Mouse (Mus musculus): Measurements from ENCODE around the gene Tatdn3.

The Tatdn3 gene

DNA sequence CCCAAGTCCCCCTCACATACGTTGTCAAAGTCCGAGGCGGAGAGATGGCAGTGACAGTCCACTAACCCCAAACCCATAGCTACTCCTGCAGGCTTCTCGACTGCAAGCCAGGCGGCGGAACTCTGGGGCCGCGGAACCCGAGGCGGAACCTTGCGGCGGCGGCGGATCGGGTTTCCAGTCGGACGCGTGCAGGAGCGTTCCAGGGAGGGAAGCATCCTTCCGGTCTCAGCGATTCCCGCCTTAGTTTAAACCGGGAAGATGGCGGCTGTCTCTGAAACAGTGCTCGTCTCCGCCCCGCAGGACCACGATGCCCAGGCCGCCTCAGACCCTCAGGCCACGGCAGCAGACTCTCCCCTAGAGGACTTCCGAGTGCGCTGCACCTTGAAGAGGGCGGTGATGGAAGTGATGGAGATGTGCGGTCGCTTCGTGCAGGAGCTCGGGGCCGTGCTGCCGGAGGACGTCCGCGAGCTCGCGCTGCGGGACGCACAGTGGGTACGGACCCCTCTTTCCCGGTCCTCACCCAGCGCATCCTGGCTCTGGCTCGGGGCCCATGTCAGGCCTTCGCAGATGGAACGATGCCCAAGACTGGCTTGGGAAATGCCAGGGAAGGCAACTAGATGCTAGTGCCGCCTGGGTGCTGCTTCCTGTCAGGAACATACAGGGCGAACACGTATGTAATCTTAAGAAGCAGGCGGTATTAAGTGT lies at the start of gene Tatdn3, which contains the start of gene Nsl1:
Gene Tatdn3, minus strand, starts transcription at position 152 of the 705 bp plus-strand sequence.
Gene Nsl1, plus strand, starts transcription at position 232 of the 705 bp plus-strand sequence.
- DNase-seq (ENCODE audit: low read depth, low spot score), result peak; percentile 72

DNA sequence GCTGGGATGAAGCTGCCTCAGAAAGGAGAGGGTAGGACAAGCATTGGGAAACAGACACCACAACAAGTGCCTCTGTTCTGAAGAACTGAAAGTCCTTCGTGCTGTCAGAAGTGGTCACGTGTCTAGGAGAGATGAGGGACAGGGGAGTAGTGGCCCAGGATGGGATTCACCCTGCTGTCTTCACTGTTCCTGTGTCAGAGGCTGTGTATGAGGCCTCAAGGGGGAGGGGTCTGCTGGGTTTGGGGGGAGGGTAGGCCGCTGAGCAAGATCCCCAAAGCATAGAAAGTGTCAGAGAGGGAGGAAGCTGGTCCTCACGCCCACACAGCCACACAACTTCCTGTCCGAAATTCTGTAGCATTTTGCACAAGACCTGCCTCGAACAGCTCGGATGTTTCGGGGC lies 48.4 kb upstream of the Tatdn3 start:
- peak; percentile 33 for DNase-seq (ENCODE audit: low read depth, low spot score)

DNA sequence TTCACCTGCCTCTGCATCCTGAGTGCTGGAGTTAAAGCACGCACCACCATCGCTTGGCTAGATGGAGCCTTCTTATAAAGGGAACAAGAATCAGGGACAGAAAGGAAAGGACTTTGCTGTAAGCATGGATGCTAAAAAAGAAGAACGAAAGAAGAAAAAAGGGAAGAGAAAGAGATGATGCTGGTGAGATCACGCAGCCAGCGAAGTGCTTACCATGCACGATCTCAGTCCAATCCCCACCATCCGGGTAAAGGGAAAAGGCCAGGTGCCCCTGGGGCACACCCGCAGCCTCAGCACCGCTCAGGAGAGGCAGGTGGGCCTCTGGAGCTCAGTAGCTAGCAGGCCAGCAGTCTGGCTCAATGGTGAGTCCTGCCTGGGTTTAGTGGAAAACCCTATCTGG lies 47.2 kb upstream of the Tatdn3 start:
- DNase-seq (ENCODE audit: low read depth, low spot score), result no peak

DNA sequence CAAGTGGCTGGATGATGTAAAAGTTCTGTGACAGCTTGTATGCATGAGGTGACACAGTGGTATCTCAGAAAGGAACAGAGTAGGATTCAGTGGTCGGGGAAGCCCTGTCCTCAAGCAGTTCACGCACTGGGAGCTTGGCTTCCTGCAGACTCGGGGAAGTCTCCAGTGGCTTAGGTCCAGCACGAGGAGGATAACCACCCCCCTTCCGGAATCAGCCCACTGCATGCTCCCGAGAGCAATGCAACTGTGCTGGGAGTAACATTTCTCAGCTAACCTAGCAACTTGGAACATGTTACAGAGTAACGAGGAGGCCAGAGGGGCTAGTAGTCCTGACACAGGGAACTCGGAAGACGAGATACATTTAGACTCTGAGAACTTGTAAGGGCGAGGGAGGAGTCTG lies 44.6 kb upstream of the Tatdn3 start:
- no peak for DNase-seq (ENCODE audit: low read depth, low spot score)

DNA sequence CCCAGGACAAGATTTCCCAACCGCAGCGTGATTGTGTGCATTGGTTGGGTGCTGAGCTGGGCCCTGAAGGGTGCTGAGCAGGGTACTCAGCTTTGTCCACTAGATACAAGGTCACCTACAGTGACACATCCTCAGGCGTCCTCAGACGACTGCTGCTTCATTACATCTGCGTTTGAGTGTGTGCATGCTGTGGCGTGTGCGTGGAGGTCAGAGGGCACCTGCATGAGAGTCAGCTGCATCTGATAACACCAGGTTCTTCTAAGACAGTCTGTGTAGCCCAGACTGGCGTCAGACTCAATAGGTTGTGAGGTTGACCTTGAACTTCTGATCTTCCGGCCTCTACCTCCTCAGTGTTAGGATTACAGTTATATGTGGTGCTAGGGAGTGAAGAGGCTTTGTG lies 42.5 kb upstream of the Tatdn3 start:
- DNase-seq (ENCODE audit: low read depth, low spot score), result no peak

DNA sequence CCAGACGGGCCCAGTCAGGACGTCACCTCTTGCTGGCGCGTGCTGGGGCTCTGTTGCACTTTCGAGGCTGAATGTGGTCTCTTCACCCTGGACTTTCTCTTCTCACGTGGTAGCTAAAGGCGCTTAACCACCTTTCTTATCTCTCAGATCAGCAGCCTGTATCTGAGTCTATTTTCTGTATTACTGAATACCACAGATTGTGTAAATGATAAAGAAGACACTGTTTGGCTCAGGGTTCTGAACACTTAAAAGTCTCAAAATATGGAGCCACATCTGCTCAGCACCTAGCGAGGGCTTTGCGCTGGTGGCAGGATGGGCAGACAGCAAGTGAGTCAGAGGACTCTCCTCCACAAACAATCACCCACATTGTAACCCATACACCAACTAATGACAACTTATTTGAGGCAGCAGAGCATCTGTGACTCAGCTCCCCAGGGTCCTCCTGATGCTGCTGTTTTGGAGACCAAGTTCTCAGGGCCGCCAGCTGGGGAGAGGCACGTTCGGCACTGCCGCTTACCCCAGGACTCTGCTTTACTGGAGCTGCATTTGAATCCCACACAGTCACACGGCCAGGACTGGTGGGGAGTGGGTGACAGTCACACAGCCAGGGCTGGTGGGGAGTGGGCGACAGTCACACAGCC lies 40.1 kb upstream of the Tatdn3 start:
- DNase-seq (ENCODE audit: low read depth, low spot score), result no peak

DNA sequence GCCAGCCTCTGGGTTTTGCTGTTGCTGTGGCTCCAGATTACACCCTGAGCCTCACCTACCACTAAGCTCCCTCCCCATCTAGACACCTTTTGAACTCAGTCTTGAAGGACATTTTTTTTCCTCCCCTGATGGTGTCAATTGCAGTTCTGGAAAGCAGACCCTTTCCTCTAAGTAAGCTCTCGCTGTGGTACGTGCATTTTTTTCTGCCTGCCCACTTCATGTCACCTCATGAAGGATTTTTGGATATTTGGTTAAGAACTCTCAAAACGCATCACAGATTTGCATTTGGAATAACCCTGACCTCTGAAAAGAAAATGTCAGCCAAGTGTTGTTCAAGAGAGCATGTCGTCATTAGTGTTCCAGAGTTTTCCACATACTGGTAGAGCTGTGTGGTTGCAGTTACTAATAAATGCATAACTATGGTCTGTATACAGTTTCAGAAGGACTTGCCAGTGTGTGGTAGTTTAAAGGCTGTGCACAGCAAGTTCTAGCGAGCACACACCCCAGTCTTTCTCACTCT lies 37.1 kb upstream of the Tatdn3 start:
- no peak for DNase-seq (ENCODE audit: low read depth, low spot score)

DNA sequence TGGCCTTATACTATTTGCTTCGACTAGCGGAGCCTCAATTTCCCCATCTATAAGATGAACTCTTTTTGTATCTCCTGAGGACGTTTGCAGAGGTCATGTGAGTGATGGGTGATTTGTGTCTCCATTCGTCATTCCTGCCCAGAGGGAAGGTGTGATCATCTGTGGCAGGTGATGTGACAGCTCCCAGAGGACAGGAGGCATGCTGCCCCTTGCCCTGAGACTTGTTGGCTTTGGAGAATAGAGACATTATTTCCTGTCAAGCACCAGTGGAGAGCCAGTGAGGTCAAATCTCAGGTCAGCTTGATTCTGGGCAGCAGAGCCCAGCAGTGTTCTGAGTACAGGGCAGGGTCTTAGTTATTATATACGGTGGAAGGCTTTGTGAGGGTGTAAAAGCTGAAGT lies 36.4 kb upstream of the Tatdn3 start:
- no peak for DNase-seq (ENCODE audit: low read depth, low spot score)

DNA sequence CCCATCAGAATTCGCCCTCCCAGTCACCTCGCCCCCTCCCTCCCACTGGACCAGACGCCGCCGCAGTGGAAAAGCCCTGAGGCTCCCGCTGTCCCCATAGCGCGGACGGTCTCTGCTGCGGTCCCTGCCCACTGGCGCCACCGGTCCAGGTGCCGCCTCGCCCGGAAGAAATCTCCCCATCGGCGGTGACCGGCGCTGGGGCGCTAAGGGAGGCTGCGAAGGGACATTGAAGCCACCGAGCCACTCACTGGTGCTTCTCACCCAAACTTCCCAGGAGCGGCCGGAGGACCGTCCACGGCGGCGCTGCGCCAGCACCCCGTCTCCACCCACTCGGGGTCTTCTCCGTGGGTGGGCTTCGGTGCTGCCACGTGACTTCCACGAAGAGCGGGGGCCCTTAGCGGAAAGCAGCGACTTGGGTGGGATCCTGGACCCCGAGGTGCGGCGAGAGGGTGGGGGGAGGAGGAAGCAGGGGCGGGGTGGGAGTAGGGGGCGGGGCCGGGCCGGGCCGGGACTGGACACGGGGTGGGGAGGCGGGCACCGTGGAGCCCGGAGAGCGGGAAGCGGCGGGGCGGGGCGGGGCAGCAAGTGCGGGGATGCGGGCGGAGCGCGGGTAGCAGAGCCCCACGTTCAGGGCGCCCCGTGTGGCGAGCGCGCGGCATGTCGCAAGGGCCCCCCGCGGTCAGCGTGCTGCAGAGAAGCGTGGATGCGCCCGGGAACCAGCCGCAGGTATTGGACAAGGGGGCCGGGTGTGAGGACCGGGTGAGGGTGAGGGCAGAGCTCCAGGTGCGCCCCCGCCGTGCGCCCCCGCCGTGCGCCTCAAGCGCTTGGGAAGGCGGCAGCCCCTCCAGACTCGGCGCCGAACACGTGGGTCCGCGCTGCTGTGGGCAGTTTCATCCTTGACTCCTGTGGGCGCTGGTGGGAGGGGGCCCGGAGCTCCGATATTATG lies 35.3 kb upstream of the Tatdn3 start, which contains the start of gene Batf3:
Gene Batf3, plus strand, starts transcription at position 46 of the 946 bp plus-strand sequence.
- no peak for DNase-seq (ENCODE audit: low read depth, low spot score)

DNA sequence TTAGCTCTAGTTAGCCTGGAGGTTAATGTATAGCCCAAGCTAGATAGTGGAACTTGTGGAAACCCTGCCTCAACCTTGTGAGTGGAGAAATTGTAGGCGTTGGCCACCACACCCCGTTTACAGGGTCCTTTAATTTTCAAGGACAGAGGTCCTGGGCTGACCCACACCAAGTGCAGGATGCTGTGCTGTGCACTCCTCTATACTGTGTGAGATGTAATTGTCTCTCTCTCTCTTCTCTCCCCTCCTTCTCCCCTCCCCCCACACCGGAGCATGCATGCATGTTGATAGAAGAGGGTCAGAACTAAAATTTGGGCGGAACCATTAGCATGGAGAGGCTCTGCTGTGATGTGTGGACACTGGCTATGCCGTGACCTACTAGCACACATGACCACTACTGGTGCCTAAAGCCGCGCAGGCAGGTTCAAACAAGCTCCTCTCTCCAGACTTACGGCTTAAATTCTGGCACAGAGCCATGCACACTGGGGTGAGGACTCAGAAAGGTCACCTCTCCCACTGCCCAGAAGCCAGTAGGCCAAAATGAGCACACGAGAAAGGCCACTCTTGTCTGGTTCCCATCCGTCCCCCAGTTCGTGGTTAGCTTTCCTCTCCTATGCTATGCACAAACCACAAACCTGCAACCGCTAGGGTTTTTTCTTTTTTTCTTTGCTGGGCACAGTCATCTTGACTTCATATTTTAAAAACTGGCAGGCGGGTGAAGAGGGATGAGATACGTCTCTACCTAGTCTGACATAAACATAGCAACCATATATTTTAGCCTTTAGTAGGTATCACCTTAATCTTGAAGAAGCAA lies 34.3 kb upstream of the Tatdn3 start:
- no peak for DNase-seq (ENCODE audit: low read depth, low spot score)

DNA sequence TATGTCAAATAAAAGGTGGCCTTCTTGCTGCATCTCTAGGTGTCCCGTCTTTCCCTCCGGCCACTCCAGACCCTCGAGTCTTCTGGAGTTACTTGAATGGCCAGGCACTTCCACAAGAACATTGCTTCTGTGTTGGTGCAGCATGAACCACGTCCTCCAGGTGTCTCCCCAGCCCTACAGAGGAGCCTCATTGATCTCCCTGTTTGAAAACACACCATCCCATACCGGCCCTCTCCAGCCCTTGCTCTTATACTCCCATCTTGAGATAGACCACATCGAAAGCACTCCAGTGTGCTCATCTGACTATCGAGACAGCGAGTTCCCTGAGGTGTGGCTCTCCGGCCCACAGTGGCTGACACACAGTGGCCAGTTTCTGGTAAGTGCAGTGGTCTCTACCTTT lies 32.3 kb upstream of the Tatdn3 start:
- DNase-seq (ENCODE audit: low read depth, low spot score), result no peak

DNA sequence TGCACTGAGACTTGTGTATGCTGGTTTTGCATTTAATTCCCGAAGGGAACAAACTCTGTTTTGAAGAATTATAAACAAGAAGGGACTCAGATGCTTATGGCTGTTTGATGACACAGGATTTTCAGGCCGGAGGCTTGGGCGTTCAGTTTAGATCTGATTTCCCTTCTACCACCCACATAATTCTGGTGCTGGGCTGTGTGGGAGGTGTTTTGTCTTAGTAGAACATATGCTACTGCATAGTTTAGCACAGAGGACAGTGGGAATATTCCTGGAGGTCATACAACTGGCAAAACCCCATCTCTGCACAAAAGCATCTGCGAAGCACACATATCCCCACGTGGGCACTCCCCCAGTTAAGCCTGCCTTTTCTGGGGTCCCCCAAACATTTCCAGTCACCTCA lies 30.8 kb upstream of the Tatdn3 start:
- no peak for DNase-seq (ENCODE audit: low read depth, low spot score)

DNA sequence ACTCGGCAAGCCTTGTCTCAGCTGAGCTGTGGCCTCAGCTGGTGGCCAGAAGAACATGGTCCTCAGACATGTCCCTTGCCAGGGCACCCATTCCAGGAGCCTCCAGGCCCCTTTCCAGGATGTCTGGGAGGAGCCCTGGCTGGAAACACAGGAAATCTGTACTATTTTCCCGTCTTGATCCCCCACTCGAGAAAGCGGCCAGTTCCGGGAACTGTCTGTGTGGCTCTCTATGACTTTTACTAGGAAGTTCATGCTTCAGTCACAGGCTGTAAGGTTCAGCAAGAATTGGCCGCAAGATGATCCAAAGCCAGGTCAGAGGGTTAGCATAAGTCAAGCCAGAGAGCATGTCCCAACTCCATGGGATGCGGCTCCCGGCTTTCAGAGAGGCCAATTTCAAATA lies 29.3 kb upstream of the Tatdn3 start:
- no peak for DNase-seq (ENCODE audit: low read depth, low spot score)

DNA sequence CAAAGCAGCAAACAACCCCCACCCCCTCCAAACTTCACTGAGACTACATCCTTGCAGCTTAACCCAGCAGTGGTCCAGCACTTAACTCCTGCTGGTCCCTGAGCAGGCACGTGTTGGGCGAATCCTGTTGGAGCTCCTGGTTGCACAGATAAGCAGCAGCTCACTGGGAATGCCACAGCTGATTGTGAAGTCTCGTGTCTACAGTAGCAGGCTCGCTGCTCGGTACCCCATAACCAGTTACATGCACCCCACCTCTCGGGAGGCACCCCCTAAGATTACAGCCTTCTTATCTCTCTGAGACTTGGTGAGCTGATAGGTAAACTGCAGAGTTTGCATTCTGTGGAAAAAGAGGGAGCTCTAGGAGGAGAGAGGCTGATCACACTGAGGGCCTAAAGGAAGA lies 26.6 kb upstream of the Tatdn3 start:
- DNase-seq (ENCODE audit: low read depth, low spot score), result no peak

DNA sequence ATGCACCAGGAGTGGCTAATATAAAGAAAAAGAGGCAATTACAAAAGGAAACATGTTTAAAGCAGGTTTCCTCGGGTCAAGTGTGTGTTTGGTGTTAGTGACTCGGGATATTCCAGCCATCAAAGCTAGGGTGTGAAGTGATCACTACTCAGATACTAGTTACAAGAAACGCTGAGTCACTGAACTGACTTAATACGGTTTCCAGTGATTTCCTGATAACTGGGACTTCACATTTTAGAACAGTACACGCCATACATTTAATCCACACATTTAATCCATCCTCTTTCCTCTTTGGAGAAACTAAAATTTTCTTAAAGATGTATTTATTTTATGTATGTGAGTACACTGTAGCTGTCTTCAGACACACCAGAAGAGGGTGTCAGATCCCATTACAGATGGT lies 25.2 kb upstream of the Tatdn3 start:
- no peak for DNase-seq (ENCODE audit: low read depth, low spot score)

DNA sequence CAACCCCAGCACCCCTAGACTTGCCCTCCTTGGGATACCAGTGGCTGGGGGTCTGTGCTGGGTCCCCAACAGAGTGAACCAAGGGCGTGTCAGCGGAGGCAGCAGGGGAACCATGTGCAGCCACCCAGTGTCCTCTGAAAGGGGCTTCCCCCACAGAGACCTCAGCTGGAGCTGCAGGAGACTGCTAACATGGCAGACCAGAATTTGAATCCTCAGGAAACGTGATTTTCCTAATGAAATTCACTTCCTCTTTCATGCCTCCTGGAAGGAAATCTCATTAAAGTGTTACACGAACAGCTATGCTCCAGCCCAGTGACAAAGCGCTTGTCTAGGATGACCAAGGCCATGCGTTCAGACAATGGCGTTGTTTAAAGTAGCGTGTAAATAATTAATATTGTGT lies 24.2 kb upstream of the Tatdn3 start:
- DNase-seq (ENCODE audit: low read depth, low spot score), result no peak

DNA sequence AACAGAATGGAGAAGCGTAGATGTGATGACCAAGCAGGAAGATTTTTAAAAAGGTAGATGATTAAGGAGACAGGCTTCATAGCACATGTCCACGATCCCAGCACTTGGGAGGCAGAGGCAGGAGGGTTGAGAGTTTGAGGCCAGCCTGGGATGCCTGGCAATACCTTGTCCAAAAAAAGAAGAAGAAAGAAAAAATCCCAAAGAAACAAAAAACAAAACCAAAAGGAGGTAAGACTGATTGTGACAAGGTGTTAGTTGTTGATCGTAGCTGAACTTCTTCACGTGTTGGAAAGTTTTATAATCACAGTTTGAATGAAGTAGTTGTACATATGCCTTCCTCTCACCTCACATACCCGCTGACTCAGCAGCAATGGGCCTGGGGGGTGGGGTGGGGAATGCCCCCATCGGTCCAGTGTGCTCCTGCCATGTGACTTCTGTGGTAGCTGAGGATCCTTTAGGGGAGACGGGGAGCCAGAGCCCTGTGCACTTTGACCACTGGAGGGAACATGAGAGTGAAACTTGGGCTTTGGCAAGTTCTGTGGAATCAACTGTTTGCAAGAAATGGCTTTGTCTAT lies 23.7 kb upstream of the Tatdn3 start:
- DNase-seq (ENCODE audit: low read depth, low spot score), result no peak

DNA sequence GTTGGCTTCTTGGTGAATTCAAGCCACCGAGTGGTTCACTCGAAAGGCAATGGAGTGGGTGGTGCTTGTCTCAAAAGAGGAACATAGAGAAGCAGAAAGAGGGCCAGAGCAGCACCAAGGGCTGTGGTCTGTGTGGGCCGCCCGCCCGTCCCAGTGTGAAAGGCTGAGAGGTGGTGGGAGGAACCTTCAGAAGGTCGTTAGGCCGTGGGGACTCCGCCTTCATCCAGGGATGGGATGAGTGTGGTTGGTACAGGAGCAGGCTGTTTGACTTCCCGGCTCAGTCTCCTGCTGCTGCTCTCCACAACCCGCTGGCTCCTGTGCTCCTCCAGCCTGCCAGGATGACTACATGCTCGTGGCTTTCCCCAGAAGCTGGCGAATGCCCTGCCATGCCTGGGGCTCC lies 22.9 kb upstream of the Tatdn3 start:
- no peak for DNase-seq (ENCODE audit: low read depth, low spot score)

DNA sequence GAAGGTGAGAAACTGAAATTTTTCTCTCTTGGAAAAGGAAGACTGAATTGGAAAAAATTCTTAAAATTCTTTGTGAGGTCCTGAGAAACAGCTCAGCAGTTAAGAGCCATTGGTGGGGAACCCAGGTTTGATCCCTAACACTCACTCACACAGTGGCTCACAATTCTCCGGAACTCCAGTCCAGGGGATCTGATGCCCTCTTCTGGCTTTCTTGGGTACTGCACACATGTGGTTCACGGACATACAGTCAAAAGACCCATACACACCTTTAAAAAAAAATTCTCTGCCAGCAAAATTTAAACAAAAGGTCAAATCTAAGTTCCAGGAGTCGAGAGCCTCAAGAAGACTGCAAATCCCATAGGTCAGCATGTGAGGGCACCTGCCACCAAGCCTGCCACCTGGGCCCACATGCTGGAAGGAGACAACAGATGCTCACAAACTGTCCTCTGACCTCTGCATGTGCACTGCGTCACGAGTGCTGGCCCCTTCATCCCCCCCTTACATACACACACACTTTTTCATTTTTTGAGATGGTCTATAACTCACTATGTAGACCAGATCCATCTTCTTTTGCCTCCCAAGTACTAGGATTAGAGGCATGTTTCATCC lies 22.3 kb upstream of the Tatdn3 start:
- no peak for DNase-seq (ENCODE audit: low read depth, low spot score)

DNA sequence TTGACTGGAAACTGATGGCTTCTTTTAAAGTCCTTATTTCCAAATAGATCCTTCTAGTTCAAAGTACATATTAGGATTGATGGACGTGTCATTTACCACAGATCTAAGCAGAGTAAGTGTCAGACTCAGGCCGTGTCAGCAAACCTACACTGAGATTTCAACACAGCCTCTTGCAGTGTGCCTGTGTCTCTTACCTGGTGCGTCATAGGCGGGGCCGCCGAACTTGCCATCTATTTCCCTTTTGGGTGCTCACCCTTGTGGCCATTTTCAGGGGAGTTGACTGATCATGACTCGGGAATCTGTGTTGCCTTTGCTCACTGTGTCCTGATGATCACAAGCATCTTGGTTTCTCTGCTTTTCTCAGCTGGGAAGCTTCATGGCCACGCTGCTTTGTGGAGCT lies 20.5 kb upstream of the Tatdn3 start:
- no peak for DNase-seq (ENCODE audit: low read depth, low spot score)
